Mouse (Mus musculus): Measurements from ENCODE around the gene Dusp9.

DNA sequence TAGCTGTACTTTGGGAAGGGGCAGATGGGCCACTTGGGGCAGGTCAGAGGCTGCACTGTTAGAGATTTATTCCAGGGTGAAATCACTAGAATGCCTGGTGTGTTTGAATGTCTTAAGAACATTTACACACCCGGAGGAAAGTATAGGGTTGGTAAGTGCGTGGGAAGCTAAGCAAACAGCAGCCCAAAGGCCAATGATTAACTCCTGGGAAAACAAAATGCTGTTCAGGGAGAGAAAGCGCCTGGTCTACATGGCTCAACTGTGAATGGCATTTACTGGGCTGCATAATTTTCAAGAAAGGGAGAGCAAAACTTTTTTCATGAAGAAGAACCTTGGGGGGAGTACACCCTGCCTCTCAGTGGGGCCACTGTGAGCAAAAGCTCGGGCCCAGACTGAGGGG is 25.6 kb upstream of the Dusp9 start:
- TF ChIP-seq CTCF (IDR thresholded peaks at IDR 0.05; ENCODE audit: extremely low read depth, insufficient read depth, low read length) = no peak
- TF ChIP-seq POLR2A (IDR thresholded peaks at IDR 0.05; ENCODE audit: extremely low read depth, insufficient read depth, low read length) = no peak

Measured in cortical plate, adult 2 months (tissue).